In the genomic region with DNA sequence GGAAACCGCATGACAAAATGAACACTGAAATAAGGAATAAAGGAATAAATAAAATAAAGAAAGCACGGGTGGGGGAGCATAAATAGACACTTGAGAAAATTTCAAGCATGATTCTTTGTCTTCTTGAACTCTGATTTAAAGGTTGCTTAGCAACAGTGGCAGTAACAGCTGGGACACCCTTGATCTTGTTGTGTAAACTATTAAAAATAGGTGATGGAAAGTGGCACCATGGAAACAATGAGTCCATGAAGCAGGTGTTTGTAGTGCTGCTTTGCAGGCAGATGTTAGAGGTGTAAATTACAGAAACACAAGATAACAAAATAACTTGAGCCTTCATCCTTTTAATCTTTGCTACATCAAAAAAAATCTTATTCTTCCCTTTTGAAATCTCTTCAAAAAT, we compare ENCODE assay signal across 26 mouse cellular contexts.
A peak's percentile ranks its signal among the peaks of the same experiment; 100 is the strongest.
DNase-seq lines count a peak whose midpoint lies in the region; ATAC-seq and TF ChIP-seq lines count a peak whose summit lies in the region.
"Had no signal": no experiment of that assay in that cellular context is flagged by ENCODE, and none has a peak within 500 bp of the region (broad histone marks: within the 10 kb centered on the region; RNA-seq: fewer than 3 reads in every experiment).

No protein-coding gene starts in this region.

- no peaks in the 10 kb centered on the region for H3K36me3 ChIP-seq in forebrain, embryonic 13.5 days (ENCODE audit: poor library complexity, severe bottlenecking)
- H3K36me3 ChIP-seq in forebrain, embryonic 16.5 days (ENCODE audit: control insufficient read depth, insufficient read depth), result no peaks in the 10 kb centered on the region
- no peaks in the 10 kb centered on the region for H3K36me3 ChIP-seq in midbrain, postnatal 0 days (ENCODE audit: insufficient read depth, low read length)
- H3K36me3 ChIP-seq in midbrain, embryonic 16.5 days (ENCODE audit: control insufficient read depth, insufficient read depth, low read length), result no peaks in the 10 kb centered on the region
- H3K36me3 ChIP-seq in myocyte (ENCODE audit: control insufficient read depth, insufficient read depth), result no peaks in the 10 kb centered on the region
- H3K36me3 ChIP-seq: embryonic facial prominence, embryonic 15.5 days; G1E; kidney, embryonic 15.5 days; liver, embryonic 13.5 days; neural tube, embryonic 12.5 days had no signal

- no peak overlapping the region for H3K9ac ChIP-seq in forebrain, embryonic 13.5 days
- H3K9ac ChIP-seq in forebrain, embryonic 16.5 days (replicated peaks; ENCODE audit: low read depth, low read length), result no peak overlapping the region
- H3K9ac ChIP-seq in midbrain, postnatal 0 days (replicated peaks; ENCODE audit: low read length, poor library complexity, severe bottlenecking), result no peak overlapping the region
- H3K9ac ChIP-seq in midbrain, embryonic 16.5 days (ENCODE audit: low read depth, low read length), result no peak overlapping the region
- H3K9ac ChIP-seq: embryonic facial prominence, embryonic 15.5 days; kidney, embryonic 15.5 days; liver, embryonic 13.5 days; neural tube, embryonic 12.5 days had no signal

- H3K9me3 ChIP-seq in forebrain, embryonic 13.5 days (replicated peaks), result no peaks in the 10 kb centered on the region
- no peaks in the 10 kb centered on the region for H3K9me3 ChIP-seq in forebrain, embryonic 16.5 days (ENCODE audit: control insufficient read depth, low read length)
- H3K9me3 ChIP-seq in midbrain, postnatal 0 days (ENCODE audit: low read length), result no peaks in the 10 kb centered on the region
- H3K9me3 ChIP-seq in midbrain, embryonic 16.5 days (replicated peaks; ENCODE audit: control insufficient read depth, low read length, poor library complexity, severe bottlenecking), result no peaks in the 10 kb centered on the region
- H3K9me3 ChIP-seq: embryonic facial prominence, embryonic 15.5 days; G1E; kidney, embryonic 15.5 days; liver, embryonic 13.5 days; neural tube, embryonic 12.5 days had no signal

- H3K27ac ChIP-seq in forebrain, embryonic 13.5 days, result no peak overlapping the region
- H3K27ac ChIP-seq in forebrain, embryonic 16.5 days (ENCODE audit: low read length), result no peak overlapping the region
- no peak overlapping the region for H3K27ac ChIP-seq in midbrain, postnatal 0 days (ENCODE audit: low read depth, low read length)
- no peak overlapping the region for H3K27ac ChIP-seq in midbrain, embryonic 16.5 days (ENCODE audit: low read length)
- H3K27ac ChIP-seq: embryonic facial prominence, embryonic 15.5 days; kidney, embryonic 15.5 days; left cerebral cortex, adult 2 months; liver, embryonic 13.5 days; neural tube, embryonic 12.5 days; stomach, postnatal 0 days had no signal

- 38% methylated on average over 2 of the region's 2 CpGs for WGBS in forebrain, embryonic 13.5 days
- 32% methylated on average over 2 of the region's 2 CpGs for WGBS in forebrain, embryonic 16.5 days
- WGBS in midbrain, postnatal 0 days, result 16% methylated on average over 2 of the region's 2 CpGs
- WGBS in midbrain, embryonic 16.5 days, result 23% methylated on average over 2 of the region's 2 CpGs

- H3K4me2 ChIP-seq in forebrain, embryonic 13.5 days, result no peak overlapping the region
- no peak overlapping the region for H3K4me2 ChIP-seq in forebrain, embryonic 16.5 days (ENCODE audit: low read length)
- H3K4me2 ChIP-seq in midbrain, postnatal 0 days (ENCODE audit: low read depth, low read length, poor library complexity, severe bottlenecking), result no peak overlapping the region
- H3K4me2 ChIP-seq in midbrain, embryonic 16.5 days (ENCODE audit: low read length), result no peak overlapping the region
- H3K4me2 ChIP-seq in myocyte (ENCODE audit: low read depth), result no peak overlapping the region
- H3K4me2 ChIP-seq: embryonic facial prominence, embryonic 15.5 days; kidney, embryonic 15.5 days; liver, embryonic 13.5 days; neural tube, embryonic 12.5 days had no signal

- H3K4me1 ChIP-seq in forebrain, embryonic 13.5 days, result 0 out of 2 replicates have a peak, but pooled peaks cover 2% of the 10 kb centered on the region
- H3K4me1 ChIP-seq in forebrain, embryonic 16.5 days (replicated peaks; ENCODE audit: control insufficient read depth, insufficient read depth, low read length), result no peaks in the 10 kb centered on the region
- H3K4me1 ChIP-seq in midbrain, postnatal 0 days (ENCODE audit: insufficient read depth, low read length), result no peaks in the 10 kb centered on the region
- H3K4me1 ChIP-seq in midbrain, embryonic 16.5 days (ENCODE audit: control insufficient read depth, insufficient read depth, low read length), result no peaks in the 10 kb centered on the region; the same call in 1 of the 2 replicates
- H3K4me1 ChIP-seq: embryonic facial prominence, embryonic 15.5 days; kidney, embryonic 15.5 days; liver, embryonic 13.5 days; neural tube, embryonic 12.5 days had no signal

- no peak for TF ChIP-seq CTCF in midbrain, postnatal 0 days (IDR thresholded peaks at IDR 0.05)

- TF ChIP-seq POLR2A in myocyte (IDR thresholded peaks at IDR 0.05; ENCODE audit: insufficient read length, low read depth), result no peak

- H3ac ChIP-seq in myocyte (ENCODE audit: control insufficient read depth, insufficient read length), result no peak overlapping the region

- peak; percentile 41; the same call in 1 of the 2 replicates for ATAC-seq in forebrain, embryonic 13.5 days
- ATAC-seq in forebrain, embryonic 16.5 days, result no peak
- ATAC-seq in midbrain, postnatal 0 days (ENCODE audit: low FRiP score), result no peak
- ATAC-seq in midbrain, embryonic 16.5 days, result no peak
- ATAC-seq: Patski had no signal

- H3K4me3 ChIP-seq in forebrain, embryonic 13.5 days, result no peak overlapping the region
- no peak overlapping the region for H3K4me3 ChIP-seq in forebrain, embryonic 16.5 days (replicated peaks; ENCODE audit: low read length)
- H3K4me3 ChIP-seq in midbrain, postnatal 0 days (ENCODE audit: low read depth, low read length), result no peak overlapping the region
- no peak overlapping the region for H3K4me3 ChIP-seq in midbrain, embryonic 16.5 days (ENCODE audit: low read depth, low read length)
- H3K4me3 ChIP-seq in myocyte, result no peak overlapping the region
- H3K4me3 ChIP-seq: embryonic facial prominence, embryonic 15.5 days; kidney, embryonic 15.5 days; left cerebral cortex, adult 2 months; liver, embryonic 13.5 days; neural tube, embryonic 12.5 days had no signal

- no peaks in the 10 kb centered on the region for H3K27me3 ChIP-seq in forebrain, embryonic 13.5 days
- no peaks in the 10 kb centered on the region for H3K27me3 ChIP-seq in forebrain, embryonic 16.5 days (replicated peaks; ENCODE audit: control insufficient read depth, insufficient read depth, low read length)
- no peaks in the 10 kb centered on the region for H3K27me3 ChIP-seq in midbrain, postnatal 0 days (ENCODE audit: insufficient read depth, low read length)
- H3K27me3 ChIP-seq in midbrain, embryonic 16.5 days (ENCODE audit: control insufficient read depth, insufficient read depth, low read depth, low read length), result no peaks in the 10 kb centered on the region
- H3K27me3 ChIP-seq in myocyte (ENCODE audit: control insufficient read depth, insufficient read depth, insufficient read length), result no peaks in the 10 kb centered on the region
- H3K27me3 ChIP-seq: embryonic facial prominence, embryonic 15.5 days; kidney, embryonic 15.5 days; liver, embryonic 13.5 days; neural tube, embryonic 12.5 days had no signal

- peak; percentile 24 for DNase-seq in midbrain, postnatal 0 days (ENCODE audit: low spot score)
- DNase-seq in embryo, embryonic 10.5 days (ENCODE audit: low spot score), result peak; percentile 39
- no peak for DNase-seq in heart, adult 8-10 months (ENCODE audit: low spot score)
- no peak for DNase-seq in spleen, postnatal 14 days (ENCODE audit: low spot score in 2 of 2)
- DNase-seq: adrenal gland, adult 2 months; cerebellum, adult 18-20 months; cerebellum, postnatal 14 days; gastrocnemius, postnatal 14 days; heart, adult 18-20 months; kidney, adult 11 months; kidney, postnatal 36 days; layer of hippocampus, adult 9-11 months; liver, embryonic 13.5 days; lung, adult 2 months; lung, postnatal 14 days had no signal

- H3K79me2 ChIP-seq in myocyte (ENCODE audit: control insufficient read depth, insufficient read depth), result no peaks in the 10 kb centered on the region

TF ChIP-seq in myocyte, 11 proteins besides CTCF, POLR2A, EP300 and RAD21:
- peak; percentile 2 to 84 (median 57) for TF ChIP-seq MYOD1 (IDR thresholded peaks at IDR 0.05; ENCODE audit: control insufficient read depth in 1 of 3, insufficient read length in 2 of 3, low read depth in 2 of 3)
- peak in 1 of 3 experiments; percentile 91 for TF ChIP-seq MYOG (IDR thresholded peaks at IDR 0.05; ENCODE audit: control insufficient read depth in 1 of 3, insufficient read depth in 1 of 3, insufficient read length in 2 of 3, low read depth in 2 of 3)
- TF ChIP-seq MAX (IDR thresholded peaks at IDR 0.05; ENCODE audit: low read depth), result no peak

Comparison
In these comparisons a context has a peak if more than half of its experiments do, and no peak if none do; other contexts are left out.
1. DNase-seq: peak in midbrain, postnatal 0 days (single experiment) and embryo, embryonic 10.5 days (single experiment); none in heart, adult 8-10 months (single experiment) and spleen, postnatal 14 days (0 of 2).